Mouse (Mus musculus) bone marrow, adult 2 months (tissue): ENCODE measurements around the gene Qsox2.

Experiments used
- CTCF ChIP-seq: fragments of 200-500 bp; IDR thresholded peaks from 2 replicates; pipeline ENCODE4 v1.5.1; 2011; ENCODE audit warnings: low read length, control low read depth; ENCODE audit not compliant: control insufficient read depth, insufficient read depth
- POLR2A ChIP-seq: fragments of 200-500 bp; IDR thresholded peaks from 2 replicates; pipeline ENCODE4 v1.6.1; 2011; ENCODE audit warnings: low read depth, mild to moderate bottlenecking, control low read depth, low read length, borderline replicate concordance; ENCODE audit not compliant: control insufficient read depth

DNA sequence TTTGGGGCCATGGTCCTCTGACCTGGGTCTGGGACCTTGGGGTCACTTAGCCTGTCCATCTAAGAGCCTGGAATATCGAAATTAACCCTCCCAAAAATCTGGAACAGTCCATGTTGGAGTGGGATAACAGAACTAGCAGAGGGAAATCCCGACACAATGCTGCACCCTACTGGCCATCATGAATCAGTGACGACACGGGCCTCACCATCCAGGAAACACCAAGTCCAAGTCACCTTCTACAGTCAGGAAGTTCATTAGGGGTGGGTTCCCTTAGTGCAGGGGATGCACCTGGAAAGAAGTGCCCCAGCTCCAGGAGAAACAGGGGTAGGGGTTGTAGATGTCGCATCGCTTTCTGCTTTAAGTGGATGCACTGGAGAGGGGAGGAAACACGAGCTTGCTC, 36.3 kb upstream of the Qsox2 start:
- peak; percentile 66 for TF ChIP-seq CTCF
- TF ChIP-seq POLR2A: no peak
